Mouse (Mus musculus) heart, postnatal 0 days (tissue): ENCODE results near the gene Tenm3.

Experiments used
- CTCF ChIP-seq: IDR thresholded peaks from 2 replicates; pipeline ENCODE4 v1.5.1; 2016; ENCODE audit warnings: antibody characterized with exemption, control low read depth, low read depth
- EP300 ChIP-seq: IDR thresholded peaks from 2 replicates; pipeline ENCODE4 v1.6.1; 2016; ENCODE audit warnings: antibody characterized with exemption, low read depth

- TF ChIP-seq CTCF (no peak), EP300 (no peak)
Observed at GRCm38 (mm10) chr8:48490635-48491165, 353.1 kb downstream of the Tenm3 start.
